Mouse (Mus musculus): ENCODE measurements around the gene Brinp2.

DNA sequence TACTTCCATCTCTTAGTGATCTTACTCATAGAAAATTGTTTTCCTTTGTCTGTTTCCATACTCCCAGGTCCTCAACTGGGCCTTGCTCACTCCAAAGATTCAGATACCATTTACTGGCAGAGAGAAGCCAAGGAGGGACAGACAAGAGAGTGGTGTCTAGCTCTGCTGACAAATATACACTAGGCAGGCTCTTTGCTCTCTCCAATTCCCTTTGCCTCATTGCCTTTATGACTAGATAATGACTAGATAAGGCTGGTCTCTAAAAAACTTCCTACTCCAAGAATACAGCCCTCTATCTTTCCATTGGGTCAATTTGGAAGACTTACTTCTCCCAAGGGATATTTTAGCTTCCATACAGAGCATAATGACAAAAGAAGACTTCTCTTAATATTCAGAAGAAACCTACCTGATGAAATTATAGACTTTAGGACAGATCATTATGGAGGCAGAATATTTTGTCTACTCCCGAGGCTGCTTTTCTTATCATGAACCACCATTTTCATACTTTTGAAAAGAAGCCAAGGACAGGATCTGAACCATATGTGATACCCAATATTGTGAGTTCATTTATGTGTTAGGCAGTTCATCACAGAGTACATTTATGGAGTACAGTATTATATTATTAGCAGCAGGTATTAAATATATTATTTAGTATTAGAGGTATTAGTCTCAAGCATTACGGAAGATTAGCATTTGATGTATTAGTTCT, 114.1 kb downstream of the Brinp2 start:
- TF ChIP-seq POLR2A (IDR thresholded peaks at IDR 0.05; ENCODE audit: low read depth, low read length) (no peak), CTCF (IDR thresholded peaks at IDR 0.05; ENCODE audit: borderline replicate concordance, insufficient read depth, low read length) (no peak)

All from embryonic fibroblast, embryonic 13.5 days (primary cell).